Mouse (Mus musculus) cerebellum, adult 9-11 months (tissue): Measurements from ENCODE around the gene Ncoa4.
"Not testable (repeated sequence)": the region's sequence is repeated elsewhere in the genome, so short reads cannot be mapped to it uniquely, and the experiment has no call there.

Experiments
- DNase-seq: peaks from one replicate; pipeline ENCODE4 v3.0.0; 2022

The Ncoa4 gene

DNA sequence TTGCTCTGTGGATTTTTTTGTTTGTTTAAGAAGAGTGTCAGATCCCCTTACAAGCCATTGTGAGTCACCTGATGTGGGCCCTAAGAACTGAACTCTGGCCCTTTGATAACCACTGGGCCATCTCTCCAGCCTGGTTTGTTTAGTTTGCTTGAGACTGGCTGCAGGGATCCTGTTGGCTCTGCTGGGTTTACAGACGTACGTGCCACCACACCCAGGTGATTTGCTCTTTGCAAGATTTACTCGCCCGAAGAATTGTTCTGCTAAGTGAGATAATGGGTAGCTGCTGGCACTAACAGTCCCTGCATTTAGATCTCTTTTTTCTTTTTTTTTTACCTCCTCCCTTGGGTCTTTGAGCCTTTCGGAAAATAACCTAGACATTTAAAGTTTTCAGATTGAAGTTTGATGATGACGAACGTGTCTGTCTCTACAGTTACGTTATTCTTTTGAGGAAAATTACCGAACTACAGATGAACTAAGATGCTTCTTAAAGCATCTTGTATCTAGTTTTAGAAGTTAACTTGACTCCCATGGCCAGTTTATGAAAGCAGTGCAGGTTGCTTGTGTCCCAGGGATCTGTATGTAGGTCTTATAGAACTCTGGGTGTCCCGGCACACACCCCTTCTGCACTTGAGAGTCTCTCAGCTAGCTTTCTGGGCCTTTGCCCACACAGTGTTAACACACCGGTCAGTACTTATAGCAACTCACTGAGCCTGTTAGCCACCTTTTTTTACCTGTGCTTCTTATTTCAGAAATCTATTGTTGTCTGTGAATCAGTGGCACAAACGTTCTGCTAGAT lies 1.6 kb downstream of the Ncoa4 start:
- DNase-seq: no peak

DNA sequence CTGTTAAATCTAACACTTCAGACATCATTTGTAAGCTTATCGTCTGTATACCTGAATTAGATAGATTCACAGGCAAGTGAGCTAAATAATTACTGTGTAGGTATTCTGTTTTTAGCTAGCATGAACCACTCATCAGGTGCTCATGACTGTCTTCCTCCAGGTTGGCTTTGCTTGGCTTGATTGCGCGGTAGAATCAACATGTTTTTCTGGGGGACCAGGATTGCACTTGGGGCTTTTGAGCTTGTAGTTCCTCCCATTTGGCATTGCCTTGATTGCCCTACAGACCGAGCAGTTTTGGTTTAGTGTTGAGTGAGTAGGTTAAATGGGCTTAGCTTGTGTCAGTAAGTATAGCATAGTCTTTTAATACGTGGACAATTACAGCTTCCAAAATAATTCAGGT lies 2.6 kb downstream of the Ncoa4 start:
- DNase-seq: no peak

DNA sequence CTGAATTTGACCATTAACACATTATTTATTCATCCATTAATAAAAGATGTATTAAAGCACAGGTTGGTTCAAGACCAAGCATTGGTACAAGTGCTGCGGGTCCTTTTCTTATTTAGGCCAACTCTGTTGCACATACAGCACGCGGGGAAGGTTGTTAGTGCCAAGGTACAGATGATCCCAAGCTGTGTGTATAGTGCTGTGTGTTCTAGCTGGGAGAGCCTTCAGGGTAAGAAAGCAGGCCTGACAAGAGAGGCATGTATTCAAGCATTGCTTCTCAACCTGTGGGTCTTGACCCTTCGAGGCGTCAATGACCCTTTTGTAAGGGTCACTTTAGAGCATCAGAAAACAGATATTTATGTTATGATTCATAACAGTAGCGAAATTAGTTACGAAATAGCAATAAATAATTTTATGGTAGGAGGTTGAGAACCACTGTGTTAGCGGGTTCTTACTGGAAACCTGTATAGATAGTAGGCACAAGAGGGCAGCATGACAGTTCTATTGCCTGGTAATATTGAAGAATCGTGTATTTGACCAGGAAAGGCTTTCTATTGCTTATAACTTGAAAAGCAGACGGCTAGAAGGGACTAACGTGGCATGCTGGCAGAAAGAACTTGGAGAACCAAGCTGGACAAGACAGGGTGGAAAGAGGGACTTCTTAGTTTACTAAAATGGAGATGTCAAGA lies 3.7 kb downstream of the Ncoa4 start:
- DNase-seq: no peak

DNA sequence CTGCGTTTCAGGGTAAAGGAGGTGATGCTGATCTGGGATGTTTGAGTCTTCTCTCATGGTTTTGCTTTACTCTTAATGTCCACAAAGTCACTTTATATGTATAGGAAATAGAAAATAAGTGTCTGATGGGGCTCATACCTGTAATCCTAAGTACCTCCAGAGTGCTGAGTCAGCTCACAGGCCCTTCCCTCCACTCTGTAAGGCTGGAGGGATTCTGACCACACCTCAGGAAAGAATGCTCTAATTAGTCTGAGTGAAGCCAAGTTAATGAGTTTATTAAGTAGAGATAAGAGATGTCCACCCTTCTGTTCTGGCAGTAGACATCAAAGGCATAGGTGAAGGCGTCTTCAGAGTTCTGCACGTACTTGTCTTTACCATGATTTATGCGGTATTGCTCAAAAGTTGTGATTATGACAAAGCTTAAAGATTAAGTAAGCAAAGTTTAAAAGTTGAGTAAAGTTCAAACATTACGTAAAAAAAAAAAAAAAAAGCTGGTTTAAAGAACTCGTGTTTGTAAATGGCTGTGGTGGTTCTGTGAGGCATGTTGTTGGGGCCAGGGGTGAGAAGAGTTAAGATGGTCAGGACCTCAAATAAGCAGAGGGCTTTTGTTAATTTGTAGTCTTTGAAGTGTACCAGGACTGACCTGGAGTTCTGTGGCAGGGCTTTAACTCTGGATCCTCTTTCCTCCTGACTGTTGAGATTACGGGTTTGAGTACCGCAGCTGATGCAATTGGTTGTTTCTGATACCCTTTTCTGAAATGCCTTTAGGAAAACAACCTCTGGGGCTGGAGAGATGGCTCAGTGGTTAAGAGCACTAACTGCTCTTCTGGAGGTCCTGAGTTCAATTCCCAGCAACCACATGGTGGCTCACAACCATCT lies 4.7 kb downstream of the Ncoa4 start:
- DNase-seq: no peak

DNA sequence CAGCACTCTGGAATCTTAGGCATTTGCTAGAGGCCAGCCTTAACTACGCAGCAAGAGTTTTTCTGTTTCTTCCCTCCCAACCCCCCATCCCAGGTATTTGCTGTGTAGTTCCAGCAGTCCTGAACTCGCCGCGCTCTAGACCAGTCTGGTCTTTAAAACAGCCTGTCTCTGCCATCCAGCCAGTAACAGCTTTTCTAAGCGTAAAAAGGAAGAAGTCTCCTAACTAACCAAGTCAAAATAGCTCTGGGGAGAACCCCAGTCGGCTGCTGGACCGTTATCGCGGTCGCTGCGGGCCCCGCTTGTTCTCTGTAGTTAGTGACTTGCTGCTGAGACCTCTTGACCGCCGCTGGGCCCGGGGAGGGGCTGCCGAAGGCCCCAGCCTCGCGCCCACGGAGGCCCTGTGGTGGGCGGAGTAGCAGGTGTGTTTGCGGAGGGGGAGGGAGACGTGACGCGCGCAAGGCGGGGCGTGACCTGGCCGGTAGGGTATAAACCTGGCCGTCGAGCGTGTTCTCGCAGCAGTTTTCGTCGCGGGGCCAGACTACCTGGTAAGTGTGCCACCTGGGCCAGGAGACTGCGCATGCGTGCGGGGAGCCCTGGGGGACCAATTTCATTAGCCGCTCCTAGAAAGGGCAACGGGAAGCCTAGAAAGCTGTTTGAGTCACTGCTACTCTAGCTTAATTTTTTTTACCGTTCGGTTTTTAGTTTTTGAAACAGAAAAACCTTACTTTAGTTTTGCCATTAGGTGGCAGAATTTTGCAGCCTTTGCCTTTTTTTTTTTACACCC lies 5.8 kb downstream of the Ncoa4 start:
- peak; percentile 90 for DNase-seq

DNA sequence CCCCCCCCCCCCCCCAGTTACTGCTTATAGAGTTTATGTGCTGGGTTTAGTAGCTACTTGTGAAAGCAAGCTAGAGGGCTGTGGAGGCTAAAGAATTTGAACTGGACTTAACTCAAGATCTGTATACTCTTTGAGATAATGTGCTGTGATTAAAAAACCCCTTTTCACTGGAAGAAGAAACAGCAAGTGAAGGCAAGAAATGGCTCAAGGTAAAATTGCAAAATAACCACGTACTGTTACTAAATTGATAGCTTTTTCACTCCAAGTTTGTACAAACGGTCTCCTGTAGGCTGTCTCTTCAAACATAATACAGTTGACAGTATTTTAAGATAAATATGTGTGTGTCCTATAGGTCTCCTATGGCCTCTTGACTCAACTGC lies 6.4 kb downstream of the Ncoa4 start:
- no peak for DNase-seq

DNA sequence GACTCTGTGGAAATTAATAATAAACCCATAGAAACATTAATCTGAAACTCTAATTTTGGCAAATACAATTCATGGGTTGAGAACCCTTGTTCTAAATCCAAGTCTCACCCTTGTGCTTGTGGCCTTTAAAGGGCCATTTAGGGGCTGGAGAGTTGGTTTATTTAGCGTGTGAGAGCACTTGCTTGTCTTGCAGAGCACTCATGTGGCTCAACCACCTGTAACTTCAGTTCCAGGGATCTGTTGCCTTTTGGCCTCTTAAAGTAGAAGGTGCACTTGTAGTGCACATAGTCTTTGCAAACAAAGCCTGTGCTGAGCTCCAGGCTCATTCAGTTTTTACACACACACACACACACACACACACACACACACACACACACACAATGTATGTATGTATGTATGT lies 7.2 kb downstream of the Ncoa4 start:
- DNase-seq: no peak

DNA sequence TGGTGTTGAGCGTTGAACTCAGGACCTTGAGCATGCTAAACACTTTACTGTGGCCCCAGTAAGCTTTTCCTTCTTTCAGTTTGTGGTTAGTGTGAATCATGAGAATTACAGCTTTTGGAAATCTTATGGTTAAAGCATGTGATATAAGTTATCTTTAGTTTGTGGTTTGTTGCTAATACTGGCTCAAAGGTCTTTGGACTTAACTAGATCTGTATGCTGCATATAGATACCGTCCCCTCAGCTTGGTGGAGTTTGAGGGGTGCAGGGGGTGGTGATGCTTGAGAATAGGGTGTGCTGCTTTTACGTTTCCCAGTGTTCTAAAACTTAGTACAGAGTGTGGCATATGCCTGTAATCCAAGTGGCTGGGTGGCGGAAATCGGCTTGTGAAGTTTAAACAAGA lies 7.7 kb downstream of the Ncoa4 start:
- DNase-seq: no peak

DNA sequence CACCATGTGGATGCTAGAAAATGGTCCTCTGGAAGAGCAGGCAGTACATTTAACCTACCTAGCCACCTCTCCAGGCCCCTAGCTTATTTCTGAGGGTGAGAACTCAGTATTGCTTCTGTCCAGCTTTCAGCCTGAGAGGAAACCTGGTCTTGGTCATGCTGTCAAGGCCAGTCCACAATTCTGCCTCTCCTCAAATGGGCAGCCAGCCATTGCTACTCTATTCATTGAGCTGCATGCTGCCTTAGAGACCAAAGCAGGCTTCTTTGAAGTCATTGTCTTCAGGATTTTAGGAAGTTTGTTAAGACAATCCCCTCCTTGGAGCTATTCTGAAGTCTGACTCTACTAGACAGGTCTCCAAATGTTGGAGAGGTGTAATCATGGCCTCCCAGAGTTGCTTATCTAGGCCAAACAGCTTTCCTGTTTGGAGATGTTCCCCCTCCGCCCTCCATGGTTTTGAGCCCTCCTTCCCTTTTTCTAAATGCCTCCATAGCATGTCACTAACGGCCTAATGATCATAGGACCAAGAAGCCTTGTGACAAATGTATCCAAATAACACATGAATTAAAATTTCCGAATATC lies 9.1 kb downstream of the Ncoa4 start:
- no peak for DNase-seq

DNA sequence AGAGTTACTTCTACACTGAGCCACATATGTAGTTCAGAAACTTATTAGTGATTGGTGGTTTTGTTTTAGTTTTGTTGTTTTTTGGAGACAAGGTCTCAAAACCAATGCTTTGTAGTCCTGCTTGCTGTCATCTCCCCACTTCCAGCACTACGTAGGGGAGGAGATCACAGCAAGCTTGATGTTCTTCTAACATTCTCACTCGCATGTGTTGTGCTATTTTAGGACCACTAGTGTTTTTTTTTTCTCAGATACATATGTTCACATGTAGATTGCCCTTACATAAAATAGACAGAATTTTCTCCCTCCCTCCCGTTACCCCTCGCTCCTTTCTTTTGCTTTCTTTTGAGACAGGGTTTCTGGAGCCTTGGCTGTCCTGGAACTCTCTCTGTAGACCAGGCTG lies 10.5 kb downstream of the Ncoa4 start:
- no peak for DNase-seq

DNA sequence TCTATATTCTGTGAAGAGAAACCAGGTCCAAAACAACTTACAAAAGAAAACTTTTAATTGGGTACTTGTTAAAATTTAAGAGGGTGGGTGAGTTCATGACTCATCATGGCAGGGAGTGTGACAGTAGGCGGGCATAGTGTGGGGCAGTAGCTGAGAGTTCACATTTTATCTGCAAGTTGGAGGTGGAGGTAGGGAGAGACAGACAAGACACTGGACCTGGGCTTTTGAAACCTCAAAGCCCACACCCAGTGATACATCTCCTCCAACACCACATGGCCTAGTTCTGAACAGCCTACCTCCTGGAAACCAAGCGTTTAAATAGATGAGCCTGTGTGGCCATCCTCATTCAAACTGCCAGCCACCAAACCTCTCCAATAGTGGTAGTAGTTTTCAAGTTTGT lies 15.6 kb downstream of the Ncoa4 start:
- DNase-seq: no peak

DNA sequence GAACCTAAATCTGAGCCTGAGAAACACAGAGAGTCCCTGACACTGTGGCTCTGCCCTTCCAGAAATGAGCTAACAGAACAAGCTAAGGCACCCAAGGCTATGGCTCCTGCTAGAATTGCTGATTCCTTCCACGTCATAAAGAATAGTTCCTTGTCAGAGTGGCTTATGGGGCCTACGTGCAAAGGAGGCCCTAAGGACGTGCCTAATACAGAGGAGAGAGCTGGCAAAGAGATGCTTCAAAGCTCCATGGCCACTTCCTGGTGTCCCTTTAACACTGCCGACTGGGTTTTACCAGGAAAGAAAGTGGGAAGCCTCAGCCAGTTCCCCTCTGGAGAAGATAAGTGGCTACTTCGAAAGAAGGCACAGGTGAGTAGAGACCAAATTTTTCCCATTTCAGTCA lies 16.9 kb downstream of the Ncoa4 start:
- DNase-seq: not testable (repeated sequence)

DNA sequence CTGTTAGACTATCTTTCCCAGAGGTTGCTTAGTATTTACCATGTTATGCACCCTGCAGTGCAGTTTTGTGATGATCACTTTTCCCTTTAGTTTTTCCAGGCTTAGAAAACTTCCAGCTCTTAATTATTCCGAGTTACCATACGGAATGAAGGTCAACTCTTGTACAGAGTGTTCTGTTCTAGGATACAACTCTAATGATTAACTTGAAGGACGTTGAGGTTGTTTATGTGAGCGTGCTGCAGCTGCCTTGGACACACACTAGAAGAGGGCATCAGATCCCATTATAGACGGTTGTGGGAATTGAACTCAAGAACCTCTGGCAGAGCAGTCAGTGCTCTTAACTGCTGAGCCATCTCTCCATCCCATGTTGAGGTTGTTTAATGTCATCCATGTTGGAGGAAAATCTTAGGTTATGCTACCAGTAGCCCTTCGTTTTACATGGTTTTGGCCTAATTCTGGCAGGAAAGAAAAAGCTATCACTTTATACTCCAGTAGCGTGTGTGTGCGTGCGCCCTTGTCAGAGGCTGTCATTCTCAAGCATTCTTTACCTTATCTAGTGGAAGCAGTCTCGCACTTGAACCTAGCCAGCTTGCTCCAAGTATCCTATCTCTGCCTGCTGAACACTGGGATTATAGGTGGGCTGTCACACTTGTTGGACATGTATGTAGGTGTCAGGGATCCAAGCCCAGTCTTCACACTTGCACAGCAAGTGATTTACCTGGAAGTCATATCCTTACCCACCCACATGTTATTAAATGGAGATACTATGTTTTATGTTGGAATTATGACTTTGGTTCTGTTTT lies 19.9 kb downstream of the Ncoa4 start:
- DNase-seq: no peak

DNA sequence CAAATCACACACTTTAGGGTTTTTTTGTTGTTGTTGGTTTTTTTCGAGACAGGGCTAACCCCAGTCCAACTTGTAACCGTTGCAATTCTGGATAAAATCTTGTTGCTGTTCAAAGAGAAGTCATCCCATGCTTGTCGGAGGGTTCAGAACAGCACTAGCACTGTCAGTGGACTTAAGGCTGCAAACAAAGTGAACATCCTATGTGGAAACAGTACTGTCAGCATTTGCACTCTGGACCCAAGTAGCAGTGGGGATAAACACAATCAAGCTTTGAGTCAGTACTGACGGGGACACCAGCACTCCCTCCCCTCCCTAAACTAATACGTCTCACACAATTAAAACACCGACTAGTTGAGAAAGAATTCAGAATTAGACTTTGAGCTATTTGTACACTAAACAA lies 21.2 kb downstream of the Ncoa4 start:
- no peak for DNase-seq

DNA sequence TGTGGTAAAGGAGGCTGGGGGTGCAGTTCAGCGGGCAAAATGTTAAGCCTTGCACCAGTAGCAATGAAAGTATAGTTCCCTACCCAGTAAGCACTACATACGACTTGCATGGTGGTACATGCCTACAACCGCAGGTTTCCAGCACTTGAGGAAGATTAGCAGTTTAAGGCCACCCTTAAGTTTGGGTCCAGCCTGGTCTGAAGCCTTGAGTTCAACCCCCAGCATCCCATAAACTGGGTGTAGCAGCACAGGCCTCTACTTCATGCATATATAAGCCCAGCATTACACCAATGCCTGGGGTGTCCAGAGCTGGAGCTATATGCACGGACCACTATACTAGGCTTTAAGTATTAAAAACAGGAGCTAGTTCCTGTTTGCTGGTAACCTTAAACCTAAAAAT lies 24.2 kb downstream of the Ncoa4 start:
- DNase-seq: no peak

DNA sequence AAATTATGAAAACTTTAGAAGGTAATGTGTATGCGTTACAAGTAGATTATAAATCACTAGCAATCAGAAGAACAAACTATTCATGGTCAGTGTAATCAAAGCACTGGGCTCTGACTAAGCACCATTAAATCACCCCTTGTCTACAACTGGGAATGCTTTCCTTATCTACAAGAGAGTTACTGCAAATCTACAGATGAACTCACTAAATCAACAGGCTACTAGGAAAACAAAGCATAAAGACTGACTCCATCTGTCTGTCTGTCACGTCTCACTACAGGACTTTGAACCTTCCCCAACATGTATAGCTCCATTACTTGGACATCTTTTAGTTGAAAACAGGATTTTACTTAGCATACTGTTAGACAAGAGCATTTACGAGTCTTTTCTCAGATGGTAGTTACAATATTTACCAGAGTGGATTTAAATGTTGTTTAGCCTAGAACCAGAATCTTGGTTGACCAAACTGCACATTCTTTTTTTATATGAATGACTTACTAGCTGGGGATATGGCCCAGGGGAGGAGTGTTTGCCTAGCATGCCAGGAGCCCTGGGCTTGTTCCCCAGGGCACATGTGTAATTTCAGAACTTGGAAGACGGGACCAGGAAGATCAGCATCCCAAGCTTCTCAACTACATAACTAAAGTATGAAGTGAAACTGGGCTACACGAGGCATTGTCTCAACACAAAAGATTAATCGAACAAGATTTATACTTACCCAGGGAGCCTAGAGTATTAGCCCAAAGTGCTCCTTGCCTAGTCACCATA lies 31.1 kb downstream of the Ncoa4 start:
- DNase-seq: no peak

DNA sequence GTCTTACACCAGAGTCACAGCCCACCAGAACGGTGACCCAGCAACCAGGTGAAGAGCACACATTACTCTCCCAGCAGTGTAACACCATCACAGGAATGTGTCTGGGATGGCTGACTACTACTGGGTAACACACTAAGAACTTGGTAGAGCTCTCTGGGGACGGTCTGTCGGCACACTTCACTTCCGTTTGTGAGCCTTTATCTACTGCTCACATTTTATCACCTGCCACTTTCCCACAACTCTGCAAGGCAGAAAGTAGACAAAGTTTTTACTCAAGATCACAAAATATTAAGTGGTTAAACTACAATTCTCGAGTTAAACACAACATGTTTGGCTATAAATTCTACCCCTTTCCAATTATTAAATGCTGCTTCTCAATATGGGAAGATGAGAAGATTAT lies 32.3 kb downstream of the Ncoa4 start:
- DNase-seq: no peak

DNA sequence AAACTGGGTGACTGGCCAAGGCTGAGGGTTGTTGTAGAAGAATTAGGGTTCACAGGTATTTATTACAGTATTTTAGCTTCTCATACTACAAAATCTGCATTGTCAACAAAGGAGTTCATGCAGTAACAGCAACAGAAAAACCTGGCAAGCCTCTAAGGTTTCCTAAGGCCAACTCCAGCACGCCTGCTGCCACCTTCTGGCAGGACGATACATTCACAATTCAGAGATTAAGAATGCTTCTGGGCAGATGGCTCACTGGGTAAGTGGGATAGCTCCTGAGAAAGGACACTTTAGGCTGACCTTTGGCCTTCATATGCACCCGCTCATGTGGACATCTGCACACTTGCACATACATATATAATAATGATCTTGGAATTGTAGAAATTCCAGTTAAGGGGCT lies 32.8 kb downstream of the Ncoa4 start:
- DNase-seq: peak; percentile 48

DNA sequence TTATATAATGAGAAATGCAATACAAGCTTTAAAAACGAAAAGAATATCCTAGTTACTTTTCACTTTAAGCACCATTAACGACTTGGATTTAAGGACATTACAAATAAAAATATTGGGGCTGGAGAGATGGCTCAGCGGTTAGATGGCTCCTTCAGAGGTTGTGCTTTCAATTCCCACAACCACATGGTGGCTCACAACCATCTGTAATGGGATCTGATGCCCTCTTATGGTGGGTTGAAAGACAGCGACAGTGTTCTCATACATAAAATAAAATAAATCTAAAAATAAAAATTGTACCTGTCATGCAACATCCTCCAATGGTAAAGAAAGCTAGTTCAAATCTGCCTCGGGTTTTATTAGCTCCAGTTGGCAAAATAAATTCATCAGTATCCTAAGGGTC lies 33.9 kb downstream of the Ncoa4 start:
- DNase-seq: not testable (repeated sequence)

DNA sequence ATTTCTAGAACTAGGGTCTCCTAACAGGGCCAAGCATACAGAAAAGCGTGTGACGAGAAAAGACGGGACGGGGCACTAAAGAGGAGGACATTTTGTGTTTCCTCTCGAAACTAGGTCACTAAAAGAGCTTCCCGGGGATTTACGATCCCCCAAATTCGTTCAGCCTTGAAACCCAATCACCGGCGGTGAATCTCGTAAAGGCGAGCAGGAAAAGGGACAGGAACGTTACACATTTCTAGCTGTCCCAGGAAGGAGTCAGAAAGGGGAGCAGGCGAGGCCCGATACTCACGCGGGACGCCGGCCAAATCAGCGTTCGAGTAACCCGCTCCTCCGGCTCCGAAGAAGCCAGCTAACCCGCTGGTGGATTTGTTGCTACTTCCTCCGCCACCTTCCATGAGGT lies 41.7 kb downstream of the Ncoa4 start:
- DNase-seq: no peak
